Mouse (Mus musculus): ENCODE measurements around the gene Rbm34.

- TF ChIP-seq CTCF (IDR thresholded peaks at IDR 0.05; ENCODE audit: low read depth) = peak; percentile 90
- no peak for TF ChIP-seq EP300 (IDR thresholded peaks at IDR 0.05; ENCODE audit: low read depth)
Measured at GRCm38 (mm10) chr8:126920845-126921244, 50.0 kb downstream of the Rbm34 start.

All from liver, postnatal 0 days (tissue).